Mouse (Mus musculus): ENCODE data around the gene Tspan1. TPM values are rescaled to one million over a fixed set of nuclear protein-coding genes. Genes with fewer than 3 reads are reported as not detected.
A peak's percentile ranks its signal among the peaks of the same experiment; 100 is the strongest.

Gene Tspan1
- polyA plus RNA-seq, 1 experiment from 2014 or later: 50.2 TPM

DNA sequence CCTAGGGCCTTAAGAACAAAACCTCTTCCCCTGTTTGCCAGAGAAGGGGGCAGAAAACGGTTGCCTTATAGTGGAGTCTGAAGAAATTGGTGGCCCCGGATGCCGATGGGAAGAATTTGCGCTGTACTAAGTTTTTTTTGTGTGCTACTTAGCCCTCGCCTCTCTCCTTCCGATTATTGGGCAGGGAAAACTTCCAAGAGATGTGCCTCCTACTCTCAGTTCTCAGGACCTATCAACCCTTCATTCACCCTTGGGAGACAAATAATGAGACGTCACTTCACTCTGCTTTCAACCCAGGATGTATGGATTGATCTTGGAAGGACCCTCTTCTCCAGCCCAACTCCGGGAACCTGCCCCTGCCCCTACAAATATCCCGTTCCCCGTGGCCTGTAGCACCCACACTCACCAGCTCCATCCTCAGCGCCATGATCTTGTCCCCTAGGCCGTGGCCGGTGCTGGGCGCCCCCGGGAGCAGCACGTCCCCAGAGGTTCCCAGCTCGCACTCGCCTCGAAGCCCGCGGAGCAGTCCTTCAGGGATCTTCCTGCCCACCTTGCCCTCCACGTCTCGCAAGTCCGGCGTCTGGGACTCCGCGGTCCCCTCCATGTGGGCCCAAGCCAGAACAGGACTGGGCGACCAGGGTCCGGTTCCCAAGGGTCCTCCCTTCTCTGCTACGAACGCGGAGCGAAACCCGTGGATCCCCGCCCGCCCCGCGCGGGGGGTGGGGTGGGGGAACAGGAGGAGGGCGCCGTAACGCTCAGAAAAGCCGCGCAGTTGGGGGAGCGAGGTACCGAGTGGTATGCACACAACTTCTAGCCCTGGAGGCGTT lies 23.3 kb downstream of the Tspan1 start:
- Histone ChIP-seq H3K9me3 (ENCODE audit: control insufficient read depth, low read depth, low read length) (no peaks in the 10 kb centered on the region), H3K4me2 (replicated peaks; ENCODE audit: low read depth, low read length) (peak overlapping the region; percentile 87), H3K4me3 (ENCODE audit: low read depth, low read length) (peak overlapping the region; percentile 66), H3K4me1 (ENCODE audit: control insufficient read depth, insufficient read depth, low read length) (peaks cover 10% of the 10 kb centered on the region), H3K36me3 (ENCODE audit: control insufficient read depth, insufficient read depth, low read length) (no peaks in the 10 kb centered on the region), H3K9ac (replicated peaks; ENCODE audit: low read depth, low read length) (peak overlapping the region; percentile 67), H3K27me3 (ENCODE audit: control insufficient read depth, insufficient read depth, low read length) (no peaks in the 10 kb centered on the region), H3K27ac (ENCODE audit: low read length) (no peak overlapping the region)
- 1% methylated on average over 42 of the region's 47 CpGs for WGBS
- peak; percentile 68; the same call in 1 of the 2 replicates for ATAC-seq (ENCODE audit: insufficient number of reproducible peaks, insufficient read depth, low FRiP score, low read depth)

DNA sequence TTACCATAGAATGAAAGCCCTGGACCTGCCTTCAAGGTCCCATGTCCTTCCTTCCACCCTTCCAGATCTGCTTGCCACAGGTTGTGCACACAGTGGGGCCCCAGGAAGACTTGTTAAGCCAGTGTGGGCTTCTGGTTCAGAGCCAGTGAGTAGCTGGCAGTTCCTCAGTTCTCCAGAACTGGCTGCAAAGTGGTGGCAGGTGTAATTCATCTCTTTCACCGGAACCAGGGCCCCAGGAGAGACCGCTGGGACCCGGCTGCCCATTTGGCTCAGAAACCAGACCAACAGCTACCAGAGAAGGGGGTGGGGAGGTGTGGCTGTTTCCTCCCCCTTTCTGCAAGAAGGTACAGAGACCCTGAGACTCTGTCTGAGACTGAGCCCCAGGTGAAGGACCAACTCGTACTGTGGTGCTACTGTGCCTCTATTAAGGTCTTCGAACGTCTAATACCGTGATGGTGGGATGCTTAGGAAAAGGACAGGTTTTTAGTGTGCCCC lies 24.0 kb downstream of the Tspan1 start:
- no peaks in the 10 kb centered on the region for H3K36me3 ChIP-seq (ENCODE audit: control insufficient read depth, insufficient read depth, low read length)
- H3K4me2 ChIP-seq (replicated peaks; ENCODE audit: low read depth, low read length): peak overlapping the region; percentile 87
- peaks cover 10% of the 10 kb centered on the region for H3K4me1 ChIP-seq (ENCODE audit: control insufficient read depth, insufficient read depth, low read length)
- ATAC-seq (ENCODE audit: insufficient number of reproducible peaks, insufficient read depth, low FRiP score, low read depth): no peak
- peak overlapping the region; percentile 66; the same call in 1 of the 2 replicates for H3K4me3 ChIP-seq (ENCODE audit: low read depth, low read length)
- peak overlapping the region; percentile 67; the same call in 1 of the 2 replicates for H3K9ac ChIP-seq (replicated peaks; ENCODE audit: low read depth, low read length)
- no peaks in the 10 kb centered on the region for H3K27me3 ChIP-seq (ENCODE audit: control insufficient read depth, insufficient read depth, low read length)
- 5% methylated on average over 7 of the region's 7 CpGs for WGBS
- H3K27ac ChIP-seq (ENCODE audit: low read length): no peak overlapping the region
- H3K9me3 ChIP-seq (ENCODE audit: control insufficient read depth, low read depth, low read length): no peaks in the 10 kb centered on the region

DNA sequence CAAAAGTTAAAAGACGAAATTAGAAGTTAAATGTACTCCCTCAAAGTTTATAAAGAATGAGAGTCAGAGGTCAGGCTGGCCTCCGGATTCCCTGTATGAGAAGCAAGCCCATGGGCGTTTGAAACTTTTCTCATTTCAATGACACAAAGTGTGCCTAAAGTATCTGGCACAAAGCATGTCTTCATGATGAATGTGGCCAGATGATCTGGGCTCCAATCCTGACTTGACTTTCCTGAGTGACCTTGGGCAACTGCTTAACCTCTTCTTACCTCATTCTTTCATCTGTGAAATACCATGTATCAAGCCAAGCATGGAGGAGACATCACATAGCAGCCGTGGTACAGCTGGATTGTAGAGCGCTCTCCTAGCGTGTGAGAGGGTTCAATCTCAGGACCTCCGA lies 25.1 kb downstream of the Tspan1 start:
- no peak overlapping the region for H3K4me2 ChIP-seq (replicated peaks; ENCODE audit: low read depth, low read length)
- H3K9me3 ChIP-seq (ENCODE audit: control insufficient read depth, low read depth, low read length): no peaks in the 10 kb centered on the region
- H3K4me1 ChIP-seq (ENCODE audit: control insufficient read depth, insufficient read depth, low read length): peaks cover 10% of the 10 kb centered on the region
- H3K9ac ChIP-seq (replicated peaks; ENCODE audit: low read depth, low read length): no peak overlapping the region
- no peaks in the 10 kb centered on the region for H3K27me3 ChIP-seq (ENCODE audit: control insufficient read depth, insufficient read depth, low read length)
- WGBS: 75% methylated on average over 7 of the region's 7 CpGs
- H3K36me3 ChIP-seq (ENCODE audit: control insufficient read depth, insufficient read depth, low read length): no peaks in the 10 kb centered on the region
- no peak overlapping the region for H3K27ac ChIP-seq (ENCODE audit: low read length)
- no peak overlapping the region for H3K4me3 ChIP-seq (ENCODE audit: low read depth, low read length)
- ATAC-seq (ENCODE audit: insufficient number of reproducible peaks, insufficient read depth, low FRiP score, low read depth): no peak

DNA sequence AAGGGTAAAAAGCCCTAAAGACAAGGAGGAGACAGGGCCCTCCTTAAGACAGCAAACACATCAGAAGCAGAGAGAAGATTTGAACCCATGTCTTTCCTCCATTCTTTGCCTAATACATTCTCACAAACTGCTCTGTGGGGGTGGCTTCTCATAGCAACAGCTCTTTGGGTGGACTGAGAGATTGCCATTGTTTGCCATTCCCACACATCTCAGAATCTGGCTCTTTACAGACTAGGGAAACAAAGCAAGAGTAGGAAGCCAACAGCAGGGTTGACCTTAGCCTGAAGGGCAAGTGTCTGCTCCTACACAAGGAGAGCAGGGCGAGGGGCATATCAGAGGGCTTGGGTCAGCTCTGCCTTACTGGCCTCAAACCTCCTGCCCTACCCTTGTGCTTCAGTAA lies 25.7 kb downstream of the Tspan1 start:
- Histone ChIP-seq H3K4me2 (replicated peaks; ENCODE audit: low read depth, low read length) (no peak overlapping the region), H3K36me3 (ENCODE audit: control insufficient read depth, insufficient read depth, low read length) (no peaks in the 10 kb centered on the region), H3K4me3 (ENCODE audit: low read depth, low read length) (no peak overlapping the region), H3K9me3 (ENCODE audit: control insufficient read depth, low read depth, low read length) (no peaks in the 10 kb centered on the region), H3K27ac (ENCODE audit: low read length) (no peak overlapping the region), H3K4me1 (ENCODE audit: control insufficient read depth, insufficient read depth, low read length) (peaks cover 10% of the 10 kb centered on the region), H3K27me3 (ENCODE audit: control insufficient read depth, insufficient read depth, low read length) (no peaks in the 10 kb centered on the region), H3K9ac (replicated peaks; ENCODE audit: low read depth, low read length) (no peak overlapping the region)
- WGBS: 55% methylated on average over 1 of the region's 1 CpGs
- no peak for ATAC-seq (ENCODE audit: insufficient number of reproducible peaks, insufficient read depth, low FRiP score, low read depth)

DNA sequence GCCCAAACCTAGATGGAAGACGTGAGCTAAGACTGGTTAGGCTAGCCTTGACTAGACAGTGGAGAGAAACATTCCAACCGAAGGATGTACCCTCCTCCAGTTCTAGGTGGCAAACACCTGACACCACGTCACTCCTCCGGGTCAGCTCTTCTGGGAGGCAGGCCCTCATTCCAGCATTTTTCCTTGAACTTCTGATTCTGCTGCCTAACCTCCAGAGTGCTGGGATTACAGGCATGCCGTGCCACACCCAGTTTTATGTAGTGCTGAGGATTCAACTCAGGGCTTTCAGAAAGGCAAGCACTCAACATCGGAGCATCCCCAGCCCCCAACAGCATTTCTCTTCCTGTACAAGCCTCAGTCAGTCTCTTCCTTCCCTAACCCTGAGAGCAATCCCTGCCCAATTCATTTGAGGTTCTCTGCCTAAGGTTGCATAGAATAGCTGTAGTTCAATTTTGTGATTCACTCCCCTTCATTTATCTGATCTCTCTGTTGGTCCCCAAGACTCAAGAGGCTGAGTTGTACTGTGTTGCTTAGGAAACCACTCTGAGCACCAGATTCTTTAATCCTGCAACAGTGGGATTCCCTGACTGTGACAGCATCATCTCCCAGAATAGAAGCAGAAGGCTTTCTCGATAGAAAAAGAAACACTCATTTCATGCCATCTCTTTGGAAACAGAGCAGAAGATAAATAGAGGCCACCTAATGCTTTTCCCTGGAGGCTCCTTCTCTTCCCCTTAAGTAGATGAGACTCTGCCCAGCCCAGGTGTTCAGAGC lies 26.4 kb downstream of the Tspan1 start:
- H3K4me2 ChIP-seq (replicated peaks; ENCODE audit: low read depth, low read length): no peak overlapping the region
- WGBS: 78% methylated on average over 7 of the region's 7 CpGs
- no peak overlapping the region for H3K9ac ChIP-seq (replicated peaks; ENCODE audit: low read depth, low read length)
- H3K36me3 ChIP-seq (ENCODE audit: control insufficient read depth, insufficient read depth, low read length): no peaks in the 10 kb centered on the region
- H3K27me3 ChIP-seq (ENCODE audit: control insufficient read depth, insufficient read depth, low read length): no peaks in the 10 kb centered on the region
- no peak overlapping the region for H3K27ac ChIP-seq (ENCODE audit: low read length)
- ATAC-seq (ENCODE audit: insufficient number of reproducible peaks, insufficient read depth, low FRiP score, low read depth): no peak
- peaks cover 10% of the 10 kb centered on the region for H3K4me1 ChIP-seq (ENCODE audit: control insufficient read depth, insufficient read depth, low read length)
- no peak overlapping the region for H3K4me3 ChIP-seq (ENCODE audit: low read depth, low read length)
- H3K9me3 ChIP-seq (ENCODE audit: control insufficient read depth, low read depth, low read length): no peaks in the 10 kb centered on the region

DNA sequence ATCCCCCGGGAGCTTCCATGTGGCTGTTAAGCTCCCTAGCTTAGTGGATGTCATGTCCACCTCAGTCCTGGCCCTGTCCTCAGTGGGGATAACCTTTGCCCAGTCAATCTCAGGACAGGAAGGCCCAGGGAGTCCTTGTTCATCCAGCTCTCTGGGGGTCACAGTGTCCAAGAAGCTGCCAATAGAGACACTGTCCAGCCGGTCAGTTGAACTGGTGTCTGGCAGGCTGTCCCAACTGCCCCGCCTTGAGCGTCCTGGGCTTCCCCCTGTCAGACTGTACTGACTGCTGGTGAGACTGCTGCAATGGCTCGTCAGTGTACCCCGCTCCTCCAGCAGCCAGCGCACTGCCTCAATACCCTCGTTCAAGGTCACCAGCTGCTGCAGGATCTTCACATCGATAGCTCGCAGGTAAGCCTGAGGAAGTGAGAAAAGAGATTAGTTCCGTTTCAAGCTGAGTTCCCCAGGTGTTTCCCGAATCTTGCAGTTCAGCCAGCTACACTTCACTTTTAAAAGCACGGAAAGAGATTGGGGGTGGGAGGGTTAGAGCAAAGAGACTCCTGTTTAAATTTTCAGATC lies 29.9 kb downstream of the Tspan1 start:
- no peak overlapping the region for H3K4me2 ChIP-seq (replicated peaks; ENCODE audit: low read depth, low read length)
- H3K36me3 ChIP-seq (ENCODE audit: control insufficient read depth, insufficient read depth, low read length): no peaks in the 10 kb centered on the region
- H3K4me3 ChIP-seq (ENCODE audit: low read depth, low read length): no peak overlapping the region
- H3K27me3 ChIP-seq (ENCODE audit: control insufficient read depth, insufficient read depth, low read length): no peaks in the 10 kb centered on the region
- H3K4me1 ChIP-seq (ENCODE audit: control insufficient read depth, insufficient read depth, low read length): no peaks in the 10 kb centered on the region
- H3K27ac ChIP-seq (ENCODE audit: low read length): no peak overlapping the region
- WGBS: 46% methylated on average over 13 of the region's 13 CpGs
- H3K9ac ChIP-seq (replicated peaks; ENCODE audit: low read depth, low read length): no peak overlapping the region
- 0 out of 2 replicates have a peak, but pooled peaks have one; percentile 6 for ATAC-seq (ENCODE audit: insufficient number of reproducible peaks, insufficient read depth, low FRiP score, low read depth)
- H3K9me3 ChIP-seq (ENCODE audit: control insufficient read depth, low read depth, low read length): no peaks in the 10 kb centered on the region

DNA sequence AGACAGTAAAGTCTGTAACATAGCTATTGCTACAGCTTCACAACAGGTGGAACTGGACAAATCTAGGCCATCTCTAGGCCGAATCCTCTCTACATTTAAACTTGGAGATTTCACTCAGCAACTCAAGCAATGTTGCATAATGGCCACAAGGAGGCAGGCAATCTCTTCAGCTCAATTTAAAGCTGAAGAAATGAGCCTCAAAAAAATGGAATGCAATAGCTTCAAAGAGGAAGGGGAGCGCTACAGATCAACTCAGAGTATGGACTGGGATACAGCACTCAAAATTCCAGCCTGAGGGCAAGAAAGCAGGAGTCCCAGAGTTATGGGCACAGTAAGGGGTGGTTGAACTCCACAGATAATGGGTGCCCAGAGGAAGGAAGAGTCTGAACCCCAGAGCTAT lies 32.4 kb downstream of the Tspan1 start:
- Histone ChIP-seq H3K4me1 (ENCODE audit: control insufficient read depth, insufficient read depth, low read length) (no peaks in the 10 kb centered on the region), H3K9ac (replicated peaks; ENCODE audit: low read depth, low read length) (no peak overlapping the region), H3K4me2 (replicated peaks; ENCODE audit: low read depth, low read length) (no peak overlapping the region), H3K4me3 (ENCODE audit: low read depth, low read length) (no peak overlapping the region), H3K27me3 (ENCODE audit: control insufficient read depth, insufficient read depth, low read length) (no peaks in the 10 kb centered on the region), H3K27ac (ENCODE audit: low read length) (no peak overlapping the region), H3K9me3 (ENCODE audit: control insufficient read depth, low read depth, low read length) (no peaks in the 10 kb centered on the region), H3K36me3 (ENCODE audit: control insufficient read depth, insufficient read depth, low read length) (no peaks in the 10 kb centered on the region)
- ATAC-seq (ENCODE audit: insufficient number of reproducible peaks, insufficient read depth, low FRiP score, low read depth): no peak
- WGBS: 28% methylated on average over 2 of the region's 2 CpGs

DNA sequence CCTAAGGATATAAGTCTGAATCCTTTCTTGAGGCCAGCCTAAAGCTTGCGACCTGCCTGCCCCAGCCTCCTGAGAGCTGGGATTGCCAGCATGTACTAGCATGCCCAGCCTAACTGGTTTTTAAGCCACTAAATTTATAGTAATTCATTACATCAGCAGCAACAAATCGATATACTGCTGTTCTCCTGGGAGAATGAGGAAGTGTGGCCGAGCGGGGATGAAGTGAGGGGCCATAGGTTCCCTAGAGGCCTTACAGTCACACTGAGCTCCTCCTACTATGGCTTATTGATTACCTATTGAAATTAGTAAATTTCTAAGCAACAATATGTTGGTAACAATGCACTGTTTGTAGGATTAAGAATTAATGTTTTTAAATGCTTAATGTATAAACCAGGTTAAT lies 34.3 kb downstream of the Tspan1 start:
- no peak overlapping the region for H3K9ac ChIP-seq (replicated peaks; ENCODE audit: low read depth, low read length)

More for the DNA sequence above, 34.3 kb downstream of the Tspan1 start:
- Histone ChIP-seq H3K9me3 (ENCODE audit: control insufficient read depth, low read depth, low read length) (no peaks in the 10 kb centered on the region), H3K36me3 (ENCODE audit: control insufficient read depth, insufficient read depth, low read length) (no peaks in the 10 kb centered on the region), H3K27ac (ENCODE audit: low read length) (no peak overlapping the region), H3K4me1 (ENCODE audit: control insufficient read depth, insufficient read depth, low read length) (no peaks in the 10 kb centered on the region), H3K4me3 (ENCODE audit: low read depth, low read length) (no peak overlapping the region), H3K27me3 (ENCODE audit: control insufficient read depth, insufficient read depth, low read length) (no peaks in the 10 kb centered on the region), H3K4me2 (replicated peaks; ENCODE audit: low read depth, low read length) (no peak overlapping the region)
- no peak for ATAC-seq (ENCODE audit: insufficient number of reproducible peaks, insufficient read depth, low FRiP score, low read depth)
- WGBS: 78% methylated on average over 4 of the region's 4 CpGs

All from stomach, embryonic 14.5 days (tissue).